Mouse (Mus musculus): ENCODE data around the gene Zfp689. TPM values are rescaled to one million over a fixed set of nuclear protein-coding genes. Genes with fewer than 3 reads are reported as not detected.

Gene Zfp689
- total RNA-seq, 1 experiment, result 3.5 TPM

DNA sequence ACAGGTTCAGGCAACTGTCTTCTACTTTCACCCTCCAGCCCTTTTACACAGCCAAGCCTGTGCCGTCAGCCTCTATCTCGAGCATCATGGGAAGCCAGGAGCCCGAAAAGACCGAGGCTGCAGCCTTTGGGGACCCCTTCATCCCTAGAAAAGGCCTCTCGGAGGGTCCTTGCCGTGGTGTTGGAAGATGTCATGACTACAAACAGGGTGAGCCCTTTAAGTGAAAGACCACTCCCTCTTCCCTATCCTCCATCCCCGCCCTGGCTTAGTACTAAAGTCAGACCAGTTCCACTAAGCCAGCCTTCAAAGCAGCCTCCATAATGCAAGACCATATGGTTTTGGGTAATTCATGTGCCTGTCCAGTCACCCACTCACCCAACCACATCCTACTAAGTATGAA is 23.1 kb upstream of the Zfp689 start:
- TF ChIP-seq ZNF384 (IDR thresholded peaks at IDR 0.05; ENCODE audit: low read depth, low read length), result no peak
- TF ChIP-seq HCFC1 (IDR thresholded peaks at IDR 0.05; ENCODE audit: borderline replicate concordance, insufficient read depth, low read length), result no peak
- TF ChIP-seq MAFK (IDR thresholded peaks at IDR 0.05; ENCODE audit: insufficient read depth, low read depth, low read length), result no peak
- TF ChIP-seq CHD2 (IDR thresholded peaks at IDR 0.05; ENCODE audit: low read depth, low read length), result no peak
- TF ChIP-seq ZC3H11A (IDR thresholded peaks at IDR 0.05; ENCODE audit: borderline replicate concordance, low read depth, low read length), result no peak
- in situ Hi-C loops (cut with MboI; ENCODE audit: low sequenced_read_pairs in 2 of 2, unreplicated experiment in 2 of 2), result no loop called here
- peak overlapping the region; percentile 91 for H3K9ac ChIP-seq (ENCODE audit: insufficient read depth, low read depth, low read length, poor library complexity, severe bottlenecking)
- no peak for DNase-seq (ENCODE audit: low read depth, low spot score)
- 0 out of 2 replicates have a peak, but pooled peaks cover 7% of the 10 kb centered on the region for H3K9me3 ChIP-seq (ENCODE audit: control insufficient read depth, insufficient read depth, low read depth, low read length)
- H3K4me1 ChIP-seq (ENCODE audit: control insufficient read depth in 2 of 2, insufficient read depth in 2 of 2, low read length in 2 of 2, poor library complexity in 1 of 2), result peaks cover 2 to 3% of the 10 kb centered on the region in 2 experiments; a peak in 1 of 4 replicates
- H3K27ac ChIP-seq (ENCODE audit: insufficient read depth, low read depth, low read length, poor library complexity, severe bottlenecking), result peak overlapping the region; percentile 96
- H3K36me3 ChIP-seq (ENCODE audit: control insufficient read depth, insufficient read depth, low read length, poor library complexity, severe bottlenecking), result peaks cover 36% of the 10 kb centered on the region
- peak overlapping the region; percentile 90 to 97 for H3K4me3 ChIP-seq (ENCODE audit: insufficient read depth in 1 of 2, low read depth in 1 of 2, low read length in 2 of 2, poor library complexity in 1 of 2, severe bottlenecking in 1 of 2)

DNA sequence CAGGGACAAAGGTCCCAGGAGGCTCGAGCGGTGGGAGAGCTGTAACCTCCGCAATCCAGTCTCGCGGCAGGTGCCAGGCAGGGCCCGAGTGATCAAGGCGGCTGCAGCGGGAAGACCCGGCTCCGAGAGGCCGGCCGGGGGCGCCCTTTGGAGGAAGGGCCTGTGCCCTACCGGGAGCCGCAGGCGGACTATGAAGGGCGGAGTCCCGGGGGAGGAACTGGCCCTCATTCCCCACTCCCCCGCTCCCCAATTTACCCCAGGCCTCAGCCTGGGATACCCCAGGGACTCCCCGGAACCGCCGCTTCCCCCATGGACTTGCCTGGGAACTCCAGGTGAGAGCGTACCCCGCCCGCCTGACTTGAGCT is 22.7 kb upstream of the Zfp689 start:
- 0 out of 2 replicates have a peak, but pooled peaks cover 7% of the 10 kb centered on the region for H3K9me3 ChIP-seq (ENCODE audit: control insufficient read depth, insufficient read depth, low read depth, low read length)
- H3K9ac ChIP-seq (ENCODE audit: insufficient read depth, low read depth, low read length, poor library complexity, severe bottlenecking), result peak overlapping the region; percentile 91
- H3K36me3 ChIP-seq (ENCODE audit: control insufficient read depth, insufficient read depth, low read length, poor library complexity, severe bottlenecking), result peaks cover 37% of the 10 kb centered on the region
- DNase-seq (ENCODE audit: low read depth, low spot score), result no peak
- H3K4me3 ChIP-seq (ENCODE audit: insufficient read depth in 1 of 2, low read depth in 1 of 2, low read length in 2 of 2, poor library complexity in 1 of 2, severe bottlenecking in 1 of 2), result peak overlapping the region; percentile 90 to 97
- no peak for TF ChIP-seq MAFK (IDR thresholded peaks at IDR 0.05; ENCODE audit: insufficient read depth, low read depth, low read length)
- no peak for TF ChIP-seq ZNF384 (IDR thresholded peaks at IDR 0.05; ENCODE audit: low read depth, low read length)
- no peak for TF ChIP-seq CHD2 (IDR thresholded peaks at IDR 0.05; ENCODE audit: low read depth, low read length)
- no peak for TF ChIP-seq ZC3H11A (IDR thresholded peaks at IDR 0.05; ENCODE audit: borderline replicate concordance, low read depth, low read length)
- no peak for TF ChIP-seq HCFC1 (IDR thresholded peaks at IDR 0.05; ENCODE audit: borderline replicate concordance, insufficient read depth, low read length)
- H3K4me1 ChIP-seq (ENCODE audit: control insufficient read depth in 2 of 2, insufficient read depth in 2 of 2, low read length in 2 of 2, poor library complexity in 1 of 2), result peaks cover 2 to 3% of the 10 kb centered on the region in 2 experiments; a peak in 1 of 4 replicates
- in situ Hi-C loops (cut with MboI; ENCODE audit: low sequenced_read_pairs in 2 of 2, unreplicated experiment in 2 of 2), result no loop called here
- peak overlapping the region; percentile 96 for H3K27ac ChIP-seq (ENCODE audit: insufficient read depth, low read depth, low read length, poor library complexity, severe bottlenecking)

DNA sequence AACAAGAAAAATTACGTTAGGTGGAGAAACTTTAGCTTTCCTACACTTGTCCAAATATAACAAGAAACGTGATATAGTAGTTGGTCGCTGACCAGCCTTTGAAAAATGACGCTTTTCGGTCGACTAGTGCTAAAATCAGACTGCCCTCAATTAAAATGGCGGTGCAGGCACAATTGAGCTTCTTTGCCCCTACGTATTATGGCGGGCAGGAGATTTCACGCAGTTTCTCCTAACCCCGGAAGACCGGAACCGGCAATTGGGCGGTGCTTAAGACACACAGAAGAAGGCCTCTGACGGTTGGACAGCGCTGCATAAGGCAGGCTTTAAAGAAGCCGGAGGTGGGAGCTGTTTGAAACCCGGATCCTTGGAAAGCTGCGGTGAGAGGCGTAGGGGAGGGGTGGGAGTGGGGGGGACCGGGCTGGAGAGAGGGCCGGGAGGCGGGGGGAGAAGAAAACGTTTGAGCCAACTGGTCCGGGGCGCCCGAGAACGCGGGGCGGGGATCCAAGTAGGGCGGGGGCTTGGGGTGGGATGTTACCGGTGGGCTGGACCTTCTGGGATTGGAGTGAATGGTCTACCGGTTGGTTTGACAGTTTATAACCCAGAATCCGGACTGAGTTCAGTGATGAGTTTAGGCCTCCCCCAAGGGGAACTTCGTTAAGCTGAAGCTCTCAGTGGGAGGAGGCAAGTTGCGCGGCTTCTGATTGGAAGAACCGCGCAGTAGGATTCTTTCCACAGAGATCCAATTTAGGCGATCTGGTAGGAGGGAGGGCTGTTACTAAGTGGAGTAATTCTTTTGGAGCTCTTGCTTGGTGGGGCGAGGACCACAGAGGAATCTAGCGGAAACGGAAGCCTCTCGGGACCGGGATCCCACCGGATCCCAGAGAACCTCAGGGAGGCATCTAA is 22.0 kb upstream of the Zfp689 start:
- Histone ChIP-seq H3K9me3 (ENCODE audit: control insufficient read depth, insufficient read depth, low read depth, low read length) (0 out of 2 replicates have a peak, but pooled peaks cover 7% of the 10 kb centered on the region), H3K27ac (ENCODE audit: insufficient read depth, low read depth, low read length, poor library complexity, severe bottlenecking) (peak overlapping the region; percentile 96), H3K9ac (ENCODE audit: insufficient read depth, low read depth, low read length, poor library complexity, severe bottlenecking) (peak overlapping the region; percentile 91), H3K36me3 (ENCODE audit: control insufficient read depth, insufficient read depth, low read length, poor library complexity, severe bottlenecking) (peaks cover 34% of the 10 kb centered on the region), H3K4me1 (ENCODE audit: control insufficient read depth in 2 of 2, insufficient read depth in 2 of 2, low read length in 2 of 2, poor library complexity in 1 of 2) (peaks cover 2 to 3% of the 10 kb centered on the region in 2 experiments; a peak in 1 of 4 replicates), H3K4me3 (ENCODE audit: insufficient read depth in 1 of 2, low read depth in 1 of 2, low read length in 2 of 2, poor library complexity in 1 of 2, severe bottlenecking in 1 of 2) (peak overlapping the region; percentile 90 to 97)
- TF ChIP-seq CHD2 (IDR thresholded peaks at IDR 0.05; ENCODE audit: low read depth, low read length), result peak; percentile 43; the same call in 1 of the 2 replicates
- 0 out of 2 replicates have a peak, but pooled peaks have one; percentile 5 for TF ChIP-seq MAFK (IDR thresholded peaks at IDR 0.05; ENCODE audit: insufficient read depth, low read depth, low read length)
- no peak for TF ChIP-seq ZNF384 (IDR thresholded peaks at IDR 0.05; ENCODE audit: low read depth, low read length)
- no peak for TF ChIP-seq ZC3H11A (IDR thresholded peaks at IDR 0.05; ENCODE audit: borderline replicate concordance, low read depth, low read length)
- TF ChIP-seq HCFC1 (IDR thresholded peaks at IDR 0.05; ENCODE audit: borderline replicate concordance, insufficient read depth, low read length), result peak; percentile 85
- in situ Hi-C loops (cut with MboI; ENCODE audit: low sequenced_read_pairs in 2 of 2, unreplicated experiment in 2 of 2), result no loop called here
- peak; percentile 95 for DNase-seq (ENCODE audit: low read depth, low spot score)

DNA sequence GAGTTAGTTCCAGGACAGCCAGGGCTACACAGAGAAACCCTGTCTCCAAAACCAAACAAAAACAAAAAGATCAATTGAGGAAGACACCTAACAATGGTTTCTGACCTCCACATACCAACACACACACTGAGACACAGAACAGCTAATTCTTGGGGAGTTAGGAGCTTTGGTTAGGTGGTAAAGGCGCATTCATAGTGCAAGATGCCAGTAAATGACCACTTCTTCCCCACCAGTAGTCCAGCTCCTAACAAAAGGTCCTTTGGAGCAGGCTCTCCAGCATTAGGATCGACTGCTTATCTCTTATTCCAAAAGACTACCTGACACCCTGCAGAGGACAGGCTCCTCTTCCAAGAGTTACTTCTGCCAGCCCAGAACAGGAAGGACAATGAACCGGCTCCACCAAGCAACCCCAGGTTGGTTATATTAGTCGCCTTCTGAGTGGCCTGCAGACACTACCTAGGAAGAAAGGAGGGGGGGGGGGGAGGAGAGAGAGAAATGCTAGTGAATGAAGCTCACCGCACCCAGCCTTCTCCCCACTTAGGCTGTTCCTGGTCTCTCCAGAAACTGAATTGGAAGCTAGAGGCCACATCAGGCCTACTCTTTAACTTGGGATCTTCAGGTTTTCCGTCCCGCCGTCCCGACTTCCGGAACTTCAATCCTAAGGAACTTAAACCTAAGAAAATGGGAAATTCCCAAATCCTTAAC is 21.2 kb upstream of the Zfp689 start:
- DNase-seq (ENCODE audit: low read depth, low spot score), result no peak
- Histone ChIP-seq H3K27ac (ENCODE audit: insufficient read depth, low read depth, low read length, poor library complexity, severe bottlenecking) (peak overlapping the region; percentile 96), H3K9me3 (ENCODE audit: control insufficient read depth, insufficient read depth, low read depth, low read length) (0 out of 2 replicates have a peak, but pooled peaks cover 7% of the 10 kb centered on the region), H3K9ac (ENCODE audit: insufficient read depth, low read depth, low read length, poor library complexity, severe bottlenecking) (peak overlapping the region; percentile 91), H3K4me3 (ENCODE audit: insufficient read depth in 1 of 2, low read depth in 1 of 2, low read length in 2 of 2, poor library complexity in 1 of 2, severe bottlenecking in 1 of 2) (peak overlapping the region; percentile 90 to 97), H3K4me1 (ENCODE audit: control insufficient read depth in 2 of 2, insufficient read depth in 2 of 2, low read length in 2 of 2, poor library complexity in 1 of 2) (peaks cover 2 to 3% of the 10 kb centered on the region in 2 experiments; a peak in 1 of 4 replicates), H3K36me3 (ENCODE audit: control insufficient read depth, insufficient read depth, low read length, poor library complexity, severe bottlenecking) (peaks cover 26% of the 10 kb centered on the region)
- in situ Hi-C loops (cut with MboI; ENCODE audit: low sequenced_read_pairs in 2 of 2, unreplicated experiment in 2 of 2), result no loop called here
- no peak for TF ChIP-seq HCFC1 (IDR thresholded peaks at IDR 0.05; ENCODE audit: borderline replicate concordance, insufficient read depth, low read length)
- no peak for TF ChIP-seq CHD2 (IDR thresholded peaks at IDR 0.05; ENCODE audit: low read depth, low read length)
- no peak for TF ChIP-seq MAFK (IDR thresholded peaks at IDR 0.05; ENCODE audit: insufficient read depth, low read depth, low read length)
- TF ChIP-seq ZC3H11A (IDR thresholded peaks at IDR 0.05; ENCODE audit: borderline replicate concordance, low read depth, low read length), result no peak

Measured in ES-E14 (cell line).